Mouse (Mus musculus) kidney, embryonic 14.5 days (tissue): Measurements from ENCODE around the gene Rxra. TPM values are rescaled to one million over a fixed set of nuclear protein-coding genes. Genes with fewer than 3 reads are reported as not detected.

Experiments used
- ATAC-seq: fragments of 200-750 bp; cut with Nextera tagmentation; 2 replicates; pipeline ENCODE4 v1.8.0; 2017; ENCODE audit warnings: moderate number of reproducible peaks, mild to moderate bottlenecking, moderate TSS enrichment, moderate library complexity; ENCODE audit not compliant: low FRiP score, low TSS enrichment
- H3K27ac ChIP-seq: fragments of 300-500 bp; sonication (generic); 2 replicates; pipeline ENCODE4 v1.5.1; 2014; ENCODE audit warnings: low read depth, mild to moderate bottlenecking, low read length, moderate library complexity, mixed read lengths
- H3K27me3 ChIP-seq: fragments of 300-500 bp; sonication (generic); 2 replicates; pipeline ENCODE4 v1.6.1; 2014; ENCODE audit warnings: mild to moderate bottlenecking, low read length; ENCODE audit not compliant: control insufficient read depth, insufficient read depth
- H3K36me3 ChIP-seq: fragments of 300-500 bp; sonication (generic); 2 replicates; pipeline ENCODE4 v1.6.1; 2014; ENCODE audit warnings: low read length, mixed read lengths; ENCODE audit not compliant: control insufficient read depth, insufficient read depth
- H3K4me1 ChIP-seq: fragments of 300-500 bp; sonication (generic); 2 replicates; pipeline ENCODE4 v1.6.1; 2014; ENCODE audit warnings: low read length, mixed read lengths; ENCODE audit not compliant: control insufficient read depth, insufficient read depth
- H3K4me2 ChIP-seq: fragments of 300-500 bp; sonication (generic); replicated peaks from 2 replicates; pipeline ENCODE4 v1.6.1; 2014; ENCODE audit warnings: low read depth, mild to moderate bottlenecking, low read length
- H3K4me3 ChIP-seq: fragments of 300-500 bp; sonication (generic); 2 replicates; pipeline ENCODE4 v1.5.1; 2014; ENCODE audit warnings: mild to moderate bottlenecking, low read length
- H3K9ac ChIP-seq: fragments of 300-500 bp; sonication (generic); 2 replicates; pipeline ENCODE4 v1.6.1; 2014; ENCODE audit warnings: low read depth, mild to moderate bottlenecking, low read length, moderate library complexity
- H3K9me3 ChIP-seq: fragments of 300-500 bp; sonication (generic); 2 replicates; pipeline ENCODE4 v1.6.1; 2016; ENCODE audit warnings: low read length; ENCODE audit not compliant: control insufficient read depth
- WGBS: fragments of 180-500 bp; shearing (Covaris S2); extraction: QIAGEN DNeasy Blood & Tissue Kit; methylation state at CpG from one replicate; pipeline ENCODE4 v1.1.7; 2014; 5-methylcytosine and 5-hydroxymethylcytosine counted together
- polyA plus RNA-seq: library from polyadenylated mRNA; unstranded; fragments of >200 nt; fragmentation: Nextera tagmentation; extraction: Ambion mirVana; gene quantifications from 2 replicates; pipeline ENCODE4 v1.2.1, GENCODE M21; 2014

Gene Rxra
- polyA plus RNA-seq, 1 experiment from 2014 or later = 6.2 TPM

DNA sequence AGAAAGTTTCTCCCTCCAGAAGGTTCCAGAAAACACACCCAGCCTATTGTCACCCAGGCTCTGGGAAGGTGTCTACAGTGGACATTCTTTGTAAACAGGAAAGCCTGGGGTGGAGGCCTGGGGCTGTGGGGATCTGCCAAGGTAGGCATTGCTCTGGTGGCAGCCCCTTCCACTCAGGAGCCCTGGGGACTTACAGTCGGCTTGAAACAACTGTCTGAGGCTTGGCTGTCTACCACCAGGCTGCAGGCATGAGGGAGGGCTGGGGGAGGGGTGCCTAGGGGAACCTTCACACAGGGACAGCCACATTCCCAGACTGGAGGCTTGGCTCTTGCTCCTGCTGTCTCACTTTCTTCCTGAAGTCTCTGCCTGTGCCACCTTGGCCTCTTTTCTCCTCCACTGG, 58.1 kb downstream of the Rxra start:
- peak overlapping the region; percentile 7; the same call in 1 of the 2 replicates for H3K27ac ChIP-seq
- ATAC-seq = no peak

DNA sequence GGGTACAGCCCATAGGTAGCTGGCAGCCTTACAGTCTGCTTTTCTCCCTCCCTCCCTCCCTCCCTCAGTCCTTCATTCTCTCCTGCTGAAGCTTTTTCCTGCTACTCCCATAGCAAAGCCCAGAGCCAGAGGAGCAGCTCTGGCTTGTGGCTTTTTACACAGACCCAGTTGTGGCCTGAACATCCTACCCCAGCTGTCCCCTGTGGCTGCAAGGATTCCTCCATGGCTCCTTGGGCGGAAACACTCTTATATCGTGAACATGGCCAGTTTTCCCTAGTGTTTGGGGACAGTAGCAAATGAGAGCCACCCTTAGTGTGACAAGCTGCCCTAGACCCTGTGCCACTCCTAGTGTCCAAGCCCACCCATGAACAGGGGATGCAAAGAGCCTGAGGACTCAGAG, 58.6 kb downstream of the Rxra start:
- H3K36me3 ChIP-seq = no peaks in the 10 kb centered on the region; the same call in 1 of the 2 replicates
- H3K27ac ChIP-seq = peak overlapping the region; percentile 7; the same call in 1 of the 2 replicates
- peaks cover 40% of the 10 kb centered on the region for H3K4me1 ChIP-seq
- WGBS = 73% methylated on average over 2 of the region's 2 CpGs
- no peak for ATAC-seq
- no peak overlapping the region for H3K9ac ChIP-seq
- no peak overlapping the region for H3K4me2 ChIP-seq
- H3K9me3 ChIP-seq = no peaks in the 10 kb centered on the region
- no peak overlapping the region for H3K4me3 ChIP-seq
- H3K27me3 ChIP-seq = no peaks in the 10 kb centered on the region

More for the DNA sequence above, 58.1 kb downstream of the Rxra start:
- no peak overlapping the region for H3K9ac ChIP-seq
- 7% methylated on average over 1 of the region's 1 CpGs for WGBS
- H3K27me3 ChIP-seq = no peaks in the 10 kb centered on the region
- H3K4me2 ChIP-seq = no peak overlapping the region
- H3K4me1 ChIP-seq = peaks cover 35% of the 10 kb centered on the region
- H3K4me3 ChIP-seq = no peak overlapping the region
- H3K9me3 ChIP-seq = no peaks in the 10 kb centered on the region
- no peaks in the 10 kb centered on the region; the same call in 1 of the 2 replicates for H3K36me3 ChIP-seq

DNA sequence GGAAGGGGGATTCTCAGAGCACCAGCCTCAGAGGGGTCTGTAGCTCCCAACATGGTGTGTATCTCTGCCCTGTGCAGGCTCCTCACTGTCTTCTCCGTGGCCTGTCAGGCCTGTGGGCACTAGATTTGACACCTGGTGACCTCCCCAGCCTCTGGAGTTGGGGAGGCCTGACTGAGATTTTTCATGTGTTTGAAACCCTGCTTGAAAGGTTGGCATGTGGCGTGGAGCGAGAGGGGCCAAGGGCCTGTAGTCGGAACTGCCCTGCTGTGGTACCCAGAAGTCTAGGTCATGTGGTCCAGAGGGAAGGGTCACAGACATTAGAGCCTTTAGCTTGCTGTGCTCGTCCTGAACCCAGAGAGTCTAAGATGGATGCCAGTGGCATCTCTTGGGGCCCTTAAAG, 60.6 kb downstream of the Rxra start:
- ATAC-seq = no peak
- Histone ChIP-seq H3K9me3 (no peaks in the 10 kb centered on the region), H3K36me3 (peaks cover 6% of the 10 kb centered on the region; the same call in 1 of the 2 replicates), H3K27me3 (peaks cover 1% of the 10 kb centered on the region; the same call in 1 of the 2 replicates), H3K4me1 (peaks cover 47% of the 10 kb centered on the region), H3K4me2 (no peak overlapping the region), H3K9ac (no peak overlapping the region), H3K4me3 (no peak overlapping the region), H3K27ac (no peak overlapping the region)
- WGBS = 80% methylated on average over 5 of the region's 5 CpGs

DNA sequence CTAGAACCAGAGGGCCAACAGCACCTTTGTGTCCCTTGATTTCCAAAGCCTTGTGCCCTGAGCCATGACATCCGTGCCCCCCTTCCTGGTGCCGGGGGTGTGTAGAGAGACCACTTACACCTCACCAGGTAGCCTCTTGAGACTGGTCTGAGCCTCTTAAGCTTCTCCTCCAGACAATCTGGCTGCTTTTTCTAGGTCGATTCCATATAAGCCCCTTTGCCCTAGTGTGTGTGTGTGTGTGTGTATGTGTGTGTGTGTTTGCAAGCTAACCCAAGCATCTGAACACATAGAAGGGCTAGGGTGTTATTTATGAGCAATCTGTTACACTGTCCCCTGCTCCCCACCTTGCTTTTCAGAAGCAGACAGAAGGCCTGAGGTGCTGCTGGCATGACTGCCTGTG, 62.2 kb downstream of the Rxra start:
- ATAC-seq = no peak
- 92% methylated on average over 3 of the region's 3 CpGs for WGBS
- H3K4me2 ChIP-seq = no peak overlapping the region
- H3K9me3 ChIP-seq = no peaks in the 10 kb centered on the region
- H3K27ac ChIP-seq = no peak overlapping the region
- peaks cover 32% of the 10 kb centered on the region for H3K4me1 ChIP-seq
- H3K36me3 ChIP-seq = peaks cover 14% of the 10 kb centered on the region; the same call in 1 of the 2 replicates
- H3K4me3 ChIP-seq = no peak overlapping the region
- peaks cover 11% of the 10 kb centered on the region for H3K27me3 ChIP-seq
- no peak overlapping the region for H3K9ac ChIP-seq

DNA sequence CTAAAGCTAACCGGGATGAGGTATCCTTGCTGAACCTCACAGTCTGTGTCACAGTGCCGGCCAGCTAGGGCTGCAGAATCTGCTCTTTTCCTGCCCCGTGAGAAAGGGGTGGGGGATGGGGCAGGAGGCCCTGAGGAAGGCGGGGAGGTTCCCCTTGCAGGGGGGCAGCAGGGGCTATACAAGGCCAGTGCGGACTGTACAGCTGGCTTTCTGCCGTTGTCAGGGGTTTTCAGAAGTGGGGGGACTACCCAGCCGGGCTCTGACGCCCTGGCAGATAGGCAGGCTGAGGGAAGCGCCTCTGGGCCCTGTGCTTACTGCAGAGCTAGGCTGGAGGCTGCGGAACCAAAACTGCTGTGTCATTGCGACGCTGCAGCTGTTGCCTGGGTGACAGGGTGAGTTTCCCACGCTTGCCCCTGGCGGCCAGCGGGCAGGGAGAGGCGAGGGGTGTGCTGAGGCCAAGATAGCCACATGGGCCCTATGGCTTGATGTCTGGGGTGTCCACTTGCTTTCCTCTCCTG, 63.9 kb downstream of the Rxra start:
- Histone ChIP-seq H3K4me3 (no peak overlapping the region), H3K36me3 (peaks cover 14% of the 10 kb centered on the region; the same call in 1 of the 2 replicates), H3K4me2 (peak overlapping the region; percentile 23), H3K4me1 (peaks cover 39% of the 10 kb centered on the region), H3K9ac (peak overlapping the region; percentile 0; the same call in 1 of the 2 replicates), H3K27ac (peak overlapping the region; percentile 53), H3K27me3 (peaks cover 12% of the 10 kb centered on the region), H3K9me3 (no peaks in the 10 kb centered on the region)
- 4% methylated on average over 16 of the region's 16 CpGs for WGBS
- ATAC-seq = peak; percentile 70

DNA sequence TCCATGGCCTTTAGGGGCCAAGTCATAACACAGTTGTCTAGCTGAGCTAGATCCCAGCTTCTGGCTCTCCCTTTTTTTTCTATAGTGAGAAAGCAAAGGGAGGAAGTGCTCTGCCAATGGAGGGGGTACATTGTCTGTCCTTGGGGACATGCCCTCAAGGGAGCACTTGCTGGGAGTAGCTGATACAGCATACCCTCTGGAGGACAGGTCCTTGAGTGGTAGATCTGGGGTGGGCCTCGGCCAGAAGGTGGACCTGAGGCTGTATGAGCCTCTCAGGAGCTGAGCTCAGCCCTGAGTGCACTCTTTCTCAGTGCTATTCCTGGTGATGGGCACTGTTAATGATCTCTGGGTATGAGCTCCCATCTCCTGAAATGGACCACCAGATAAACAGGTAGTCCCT, 66.9 kb downstream of the Rxra start:
- peaks cover 54% of the 10 kb centered on the region for H3K4me1 ChIP-seq
- peaks cover 14% of the 10 kb centered on the region; the same call in 1 of the 2 replicates for H3K36me3 ChIP-seq
- H3K4me2 ChIP-seq = no peak overlapping the region
- ATAC-seq = no peak
- no peaks in the 10 kb centered on the region for H3K9me3 ChIP-seq
- H3K4me3 ChIP-seq = no peak overlapping the region
- H3K9ac ChIP-seq = no peak overlapping the region
- 95% methylated on average over 1 of the region's 1 CpGs for WGBS
- H3K27ac ChIP-seq = no peak overlapping the region
- peaks cover 17% of the 10 kb centered on the region for H3K27me3 ChIP-seq

DNA sequence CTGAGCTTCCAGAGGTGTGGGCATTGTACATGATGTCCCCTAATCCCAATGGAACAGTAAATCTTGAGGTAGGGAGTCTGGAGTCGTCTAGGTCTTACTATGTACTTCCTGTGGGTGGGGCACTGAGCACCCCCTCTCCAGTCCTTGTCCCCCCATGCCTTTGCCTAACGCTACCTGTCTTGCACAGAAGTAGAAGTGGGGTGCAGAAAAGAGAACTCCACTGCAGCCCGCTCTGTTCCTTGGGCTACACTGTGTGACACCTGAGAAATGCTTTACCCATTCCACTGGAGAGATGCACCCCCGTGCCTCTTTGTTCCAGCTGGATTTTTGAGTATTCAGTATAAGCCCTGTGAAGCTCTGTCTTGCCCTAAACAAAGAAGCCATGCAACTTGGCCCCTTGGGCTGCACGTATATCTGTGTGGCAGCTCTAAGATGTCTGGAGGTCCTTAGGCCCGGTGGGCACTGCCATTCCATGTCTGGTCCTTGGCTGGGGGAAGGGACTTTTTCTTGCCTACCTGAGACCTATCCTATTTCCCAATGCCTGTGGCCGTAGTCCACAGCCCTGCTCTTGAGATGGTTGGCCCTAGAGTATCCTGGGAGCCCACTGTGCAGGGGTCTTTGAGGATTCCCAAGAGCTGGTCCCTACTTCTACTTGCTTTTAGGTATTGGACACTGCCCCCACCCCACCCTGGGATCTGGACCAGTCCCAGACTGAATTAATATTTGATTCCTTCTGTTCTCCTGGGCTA, 67.8 kb downstream of the Rxra start:
- Histone ChIP-seq H3K4me2 (no peak overlapping the region), H3K36me3 (peaks cover 20% of the 10 kb centered on the region; the same call in 1 of the 2 replicates), H3K4me1 (peaks cover 51% of the 10 kb centered on the region), H3K4me3 (no peak overlapping the region), H3K27me3 (peaks cover 20% of the 10 kb centered on the region), H3K9me3 (no peaks in the 10 kb centered on the region), H3K27ac (peak overlapping the region; percentile 26; the same call in 1 of the 2 replicates), H3K9ac (no peak overlapping the region)
- no peak for ATAC-seq
- 82% methylated on average over 7 of the region's 7 CpGs for WGBS

DNA sequence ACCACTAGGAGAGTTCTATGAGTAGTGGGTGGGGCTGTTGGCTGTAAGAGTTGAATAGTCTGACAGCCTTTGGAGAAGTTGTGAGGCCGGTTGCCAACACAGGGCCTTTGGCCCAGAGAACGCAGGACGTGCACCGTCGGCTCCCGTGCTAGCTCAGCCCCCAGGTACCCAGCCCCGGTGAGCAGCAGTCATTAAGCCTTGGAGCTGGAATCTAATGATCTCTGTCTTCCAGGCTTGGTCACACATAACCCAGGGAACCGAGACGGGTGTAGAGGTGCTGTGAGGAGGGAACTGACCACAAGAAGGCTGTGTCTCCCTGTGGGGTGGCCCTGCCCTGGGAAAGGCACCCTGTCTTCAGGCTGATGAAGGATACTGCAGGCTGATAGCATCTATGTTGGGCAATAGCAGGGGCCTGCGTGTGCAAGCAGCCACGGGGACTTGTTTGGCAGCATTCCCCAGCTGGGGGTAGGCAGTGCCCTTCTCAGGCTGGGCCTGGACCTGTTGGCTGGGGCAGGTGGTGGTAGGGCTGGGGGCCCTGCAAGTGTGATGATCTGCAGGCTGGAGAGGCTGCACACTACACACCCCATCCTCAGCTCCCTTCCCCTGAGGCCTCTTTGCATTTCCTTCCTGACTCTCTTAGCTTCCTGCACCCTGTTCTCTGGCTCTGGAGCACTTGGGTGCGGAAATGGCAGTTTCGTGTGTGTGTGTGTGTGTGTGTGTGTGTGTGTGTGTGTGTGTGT, 68.5 kb downstream of the Rxra start:
- Histone ChIP-seq H3K4me2 (no peak overlapping the region), H3K36me3 (peaks cover 25% of the 10 kb centered on the region; the same call in 1 of the 2 replicates), H3K27me3 (peaks cover 20% of the 10 kb centered on the region), H3K4me1 (peaks cover 46% of the 10 kb centered on the region), H3K4me3 (no peak overlapping the region), H3K27ac (peak overlapping the region; percentile 66), H3K9ac (peak overlapping the region; percentile 0; the same call in 1 of the 2 replicates), H3K9me3 (no peaks in the 10 kb centered on the region)
- peak; percentile 41 for ATAC-seq
- WGBS = 47% methylated on average over 13 of the region's 13 CpGs
